Mouse (Mus musculus): ENCODE results near the gene Gsap. TPM values are rescaled to one million over a fixed set of nuclear protein-coding genes. Genes with fewer than 3 reads are reported as not detected.

Gsap gene
- polyA plus RNA-seq (2012; ENCODE audit: low replicate concordance): 3.3 and 5.1 TPM in 2 replicates

GRCm38 (mm10) chr5:21185764-21186685 is at the start of gene Gsap:
TSS of gene Gsap (plus strand) at chr5:21186255.

Other genes starting within 250 kb of the Gsap start
- 18.4 and 20.8 TPM in 2 replicates for gene Rsbn1l, start 229.9 kb upstream of the Gsap start, polyA plus RNA-seq (2012; ENCODE audit: low replicate concordance)
- 11.0 and 49.4 TPM in 2 replicates for gene Ptpn12, start 130.3 kb upstream of the Gsap start, polyA plus RNA-seq (2012; ENCODE audit: low replicate concordance)
- 2.2 and 4.5 TPM in 2 replicates for gene Fgl2, start 186.4 kb downstream of the Gsap start, polyA plus RNA-seq (2012; ENCODE audit: low replicate concordance)
- gene Ccdc146, start 238.4 kb downstream of the Gsap start, polyA plus RNA-seq (2012; ENCODE audit: low replicate concordance): not detected in 2 replicates
- gene Fam185a, start 238.7 kb downstream of the Gsap start, polyA plus RNA-seq (2012; ENCODE audit: low replicate concordance): 3.0 TPM in 2 replicates

Measured in leukemia stem cell, adult 10-12 weeks (primary cell).